Comparison of ENCODE assay signal across 16 mouse cellular contexts in genomic region chr17:30796616-30797015, GRCm38 (mm10).
"Had no signal": no experiment of that assay in that cellular context is flagged by ENCODE, and none has a peak within 500 bp of the region (broad histone marks: within the 10 kb centered on the region; RNA-seq: fewer than 3 reads in every experiment).

No protein-coding gene starts in this region.

- H3K27me3 ChIP-seq: neural tube, embryonic 13.5 days; neural tube, embryonic 15.5 days; stomach, embryonic 15.5 days had no signal

- DNase-seq: retina, postnatal 1 day; right cerebral cortex, adult 18-20 months; right cerebral cortex, postnatal 14 days; right cerebral cortex, postnatal 25 days; right cerebral cortex, postnatal 4 days; spleen, adult 18-20 months; thymus, adult 18-20 months; thymus, adult 2 months; thymus, postnatal 14 days; thymus, postnatal 25 days; thymus, postnatal 36 days; thymus, postnatal 4 days had no signal

- H3K4me1 ChIP-seq: neural tube, embryonic 13.5 days; neural tube, embryonic 15.5 days; stomach, embryonic 15.5 days had no signal

- H3K27ac ChIP-seq: neural tube, embryonic 13.5 days; neural tube, embryonic 15.5 days; stomach, embryonic 15.5 days; stomach, postnatal 0 days had no signal

- H3K36me3 ChIP-seq: neural tube, embryonic 13.5 days; neural tube, embryonic 15.5 days; stomach, embryonic 15.5 days had no signal

- H3K9me3 ChIP-seq: neural tube, embryonic 13.5 days; neural tube, embryonic 15.5 days; stomach, embryonic 15.5 days had no signal

- H3K4me3 ChIP-seq: neural tube, embryonic 13.5 days; neural tube, embryonic 15.5 days; stomach, embryonic 15.5 days had no signal
